8 mouse cellular contexts compared by ENCODE assay signal in genomic region chr3:133339411-133339823, GRCm38 (mm10). TPM values are rescaled to one million over a fixed set of nuclear protein-coding genes. Genes with fewer than 3 reads are reported as not detected.
DNase-seq lines count a peak whose midpoint lies in the region; ATAC-seq and TF ChIP-seq lines count a peak whose summit lies in the region.

No protein-coding gene starts in this region.

- no peak for TF ChIP-seq CTCF in liver, embryonic 14.5 days (IDR thresholded peaks at IDR 0.05; ENCODE audit: low read depth)

- peak; percentile 37 for TF ChIP-seq EP300 in liver, embryonic 14.5 days (IDR thresholded peaks at IDR 0.05; ENCODE audit: low read depth)

- no peaks in the 10 kb centered on the region for H3K9me3 ChIP-seq in embryonic facial prominence, embryonic 13.5 days
- H3K9me3 ChIP-seq in hindbrain, embryonic 13.5 days = no peaks in the 10 kb centered on the region
- no peaks in the 10 kb centered on the region for H3K9me3 ChIP-seq in liver, embryonic 14.5 days (ENCODE audit: control insufficient read depth, low read length)

- ATAC-seq in embryonic facial prominence, embryonic 13.5 days (ENCODE audit: insufficient number of reproducible peaks, insufficient read depth, low FRiP score, low TSS enrichment, low read depth) = peak; percentile 70
- peak; percentile 52; the same call in 1 of the 2 replicates for ATAC-seq in hindbrain, embryonic 13.5 days (ENCODE audit: low FRiP score)
- ATAC-seq in liver, embryonic 14.5 days (ENCODE audit: insufficient read depth) = peak; percentile 77

- no peaks in the 10 kb centered on the region for H3K27me3 ChIP-seq in embryonic facial prominence, embryonic 13.5 days
- no peaks in the 10 kb centered on the region for H3K27me3 ChIP-seq in hindbrain, embryonic 13.5 days
- H3K27me3 ChIP-seq in liver, embryonic 14.5 days (ENCODE audit: control insufficient read depth, insufficient read depth, low read length) = no peaks in the 10 kb centered on the region

- no peak overlapping the region for H3K9ac ChIP-seq in embryonic facial prominence, embryonic 13.5 days
- no peak overlapping the region for H3K9ac ChIP-seq in hindbrain, embryonic 13.5 days
- H3K9ac ChIP-seq in liver, embryonic 14.5 days (replicated peaks) = no peak overlapping the region

- 19% methylated on average over 11 of the region's 11 CpGs for WGBS in embryonic facial prominence, embryonic 13.5 days
- WGBS in hindbrain, embryonic 13.5 days = 44% methylated on average over 11 of the region's 11 CpGs
- 7% methylated on average over 11 of the region's 11 CpGs for WGBS in liver, embryonic 14.5 days (ENCODE audit: insufficient replicate concordance)

- H3K4me1 ChIP-seq in embryonic facial prominence, embryonic 13.5 days = peaks cover 20% of the 10 kb centered on the region
- peaks cover 12% of the 10 kb centered on the region for H3K4me1 ChIP-seq in hindbrain, embryonic 13.5 days (replicated peaks)
- peaks cover 0 to 3% of the 10 kb centered on the region in 2 experiments; a peak in 1 of 4 replicates for H3K4me1 ChIP-seq in liver, embryonic 14.5 days (replicated peaks; ENCODE audit: control insufficient read depth in 2 of 2, insufficient read depth in 2 of 2, low read length in 1 of 2)

- H3K27ac ChIP-seq in embryonic facial prominence, embryonic 13.5 days = peak overlapping the region; percentile 13; the same call in 1 of the 2 replicates
- no peak overlapping the region for H3K27ac ChIP-seq in hindbrain, embryonic 13.5 days
- no peak overlapping the region for H3K27ac ChIP-seq in liver, embryonic 14.5 days

- peak overlapping the region; percentile 36 for H3K4me2 ChIP-seq in embryonic facial prominence, embryonic 13.5 days
- H3K4me2 ChIP-seq in hindbrain, embryonic 13.5 days = no peak overlapping the region
- H3K4me2 ChIP-seq in liver, embryonic 14.5 days (ENCODE audit: low read depth) = no peak overlapping the region

- peaks cover 14% of the 10 kb centered on the region for H3K36me3 ChIP-seq in embryonic facial prominence, embryonic 13.5 days
- H3K36me3 ChIP-seq in hindbrain, embryonic 13.5 days = peaks cover 12% of the 10 kb centered on the region
- no peaks in the 10 kb centered on the region for H3K36me3 ChIP-seq in liver, embryonic 14.5 days (replicated peaks; ENCODE audit: control insufficient read depth, insufficient read depth, low read depth)

- H3K4me3 ChIP-seq in embryonic facial prominence, embryonic 13.5 days = no peak overlapping the region
- H3K4me3 ChIP-seq in hindbrain, embryonic 13.5 days = no peak overlapping the region
- H3K4me3 ChIP-seq in liver, embryonic 14.5 days (ENCODE audit: insufficient read depth in 1 of 2, low read depth in 2 of 2, low read length in 2 of 2) = no peak overlapping the region

- peak; percentile 51 for DNase-seq in embryo, embryonic 11.5 days (ENCODE audit: low read depth, low spot score)
- DNase-seq in embryo, embryonic 10.5 days (ENCODE audit: low spot score) = no peak
- DNase-seq in CD4-positive, CD25-positive, alpha-beta regulatory T cell, adult 2 months (ENCODE audit: low read depth, low spot score) = peak; percentile 57
- DNase-seq in liver, embryonic 14.5 days (ENCODE audit: low read depth in 3 of 3, low spot score in 3 of 3) = peak; percentile 33 to 47 (median 40)
- peak; percentile 88 for DNase-seq in retina, postnatal 1 day
- DNase-seq in adrenal gland, postnatal 36 days = no peak

RNA-seq across cellular contexts. Expression of gene Ppa2, which starts 29.5 kb away (rescaled TPM):
- 77.0 and 86.2 TPM in 2 replicates for polyA plus RNA-seq in embryonic facial prominence, embryonic 13.5 days (2015; fragmentation: Nextera tagmentation; extraction: Ambion mirVana)
- polyA plus RNA-seq in hindbrain, embryonic 13.5 days (2015; fragmentation: Nextera tagmentation; extraction: Ambion mirVana) = 75.1 and 78.6 TPM in 2 replicates
- polyA plus RNA-seq in liver, embryonic 14.5 days (2012; rRNA removed) = 8.6 and 18.4 TPM in 2 replicates
- polyA plus RNA-seq in liver, embryonic 14.5 days (2014; fragmentation: Nextera tagmentation; extraction: Ambion mirVana) = 42.1 and 47.1 TPM in 2 replicates
- 10 to 100 TPM; 54.9 to 56.3 TPM for total RNA-seq in adrenal gland, postnatal 36 days (2021)

Comparison
In these comparisons a context has a peak if more than half of its experiments do, and no peak if none do; other contexts are left out.
1. DNase-seq: peak in embryo, embryonic 11.5 days (single experiment), CD4-positive, CD25-positive, alpha-beta regulatory T cell, adult 2 months (single experiment), liver, embryonic 14.5 days (3 of 3) and retina, postnatal 1 day (single experiment); none in embryo, embryonic 10.5 days (single experiment) and adrenal gland, postnatal 36 days (0 of 2).
2. Peak in every context shown above with its lines, with median percentiles within 50 percentile points of each other: ATAC-seq.